9 mouse cellular contexts compared by ENCODE assay signal in the genomic region with DNA sequence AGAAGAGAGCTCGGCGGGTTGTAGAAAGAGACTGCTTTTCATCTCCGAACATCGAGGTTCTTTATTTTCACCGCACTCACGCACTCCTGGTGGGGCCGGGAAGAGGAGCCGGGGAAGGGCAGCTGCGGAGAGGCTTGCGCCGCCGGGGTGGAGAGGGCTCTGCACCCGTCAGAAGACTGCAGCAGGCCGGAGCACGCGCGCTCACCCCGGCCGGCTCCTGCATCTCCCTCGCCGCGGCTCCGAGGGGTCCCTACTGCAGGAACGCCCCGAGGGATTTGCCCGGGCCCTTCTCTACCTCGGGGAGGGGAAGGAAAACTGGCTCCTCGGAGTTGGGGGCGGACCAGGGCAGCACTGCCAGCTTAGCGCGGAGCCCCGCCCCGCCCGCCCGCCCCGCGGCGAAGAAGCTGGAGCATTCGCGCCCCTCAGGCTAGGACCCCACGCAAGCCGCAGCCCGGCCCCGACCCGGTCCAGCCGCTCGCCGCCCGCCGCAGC. TPM values are rescaled to one million over a fixed set of nuclear protein-coding genes. Genes with fewer than 3 reads are reported as not detected.
DNase-seq lines count a peak whose midpoint lies in the region; ATAC-seq lines count a peak whose summit lies in the region.
"Had no signal": no experiment of that assay in that cellular context is flagged by ENCODE, and none has a peak within 500 bp of the region (broad histone marks: within the 10 kb centered on the region; RNA-seq: fewer than 3 reads in every experiment).

No protein-coding gene starts in this region.

- H3K9ac ChIP-seq in forebrain, embryonic 13.5 days, result peak overlapping the region; percentile 98
- H3K9ac ChIP-seq in neural tube, embryonic 14.5 days (replicated peaks; ENCODE audit: low read depth, low read length), result peak overlapping the region; percentile 98

- peaks cover 26% of the 10 kb centered on the region for H3K27me3 ChIP-seq in forebrain, embryonic 13.5 days
- H3K27me3 ChIP-seq in neural tube, embryonic 14.5 days (ENCODE audit: control insufficient read depth, insufficient read depth, low read length), result no peaks in the 10 kb centered on the region; the same call in 1 of the 2 replicates

- DNase-seq in kidney, postnatal 4 days, result peak; percentile 10 to 22
- DNase-seq in kidney, postnatal 10 days, result no peak
- DNase-seq in cerebellum, adult 8-10 months, result peak; percentile 71
- peak; percentile 45 to 62 for DNase-seq in left cerebral cortex, postnatal 25 days (ENCODE audit: low spot score in 2 of 2)
- DNase-seq in ovary, postnatal 36 days (ENCODE audit: low spot score), result no peak
- DNase-seq in spleen, postnatal 4 days (ENCODE audit: low spot score in 2 of 2), result no peak

- peak overlapping the region; percentile 77 for H3K4me2 ChIP-seq in forebrain, embryonic 13.5 days
- peak overlapping the region; percentile 51 for H3K4me2 ChIP-seq in neural tube, embryonic 14.5 days (ENCODE audit: low read depth, low read length)

- ATAC-seq in forebrain, embryonic 13.5 days, result peak; percentile 25
- ATAC-seq in neural tube, embryonic 14.5 days (ENCODE audit: low read depth), result peak; percentile 10; the same call in 1 of the 2 replicates

- H3K4me3 ChIP-seq in forebrain, embryonic 13.5 days, result peak overlapping the region; percentile 85
- peak overlapping the region; percentile 79 for H3K4me3 ChIP-seq in neural tube, embryonic 14.5 days (ENCODE audit: low read depth, low read length)

- peak overlapping the region; percentile 99 for H3K27ac ChIP-seq in forebrain, embryonic 13.5 days
- peak overlapping the region; percentile 99 for H3K27ac ChIP-seq in neural tube, embryonic 14.5 days (ENCODE audit: low read depth, low read length)

- H3K36me3 ChIP-seq in forebrain, embryonic 13.5 days (ENCODE audit: poor library complexity, severe bottlenecking), result peaks cover 11% of the 10 kb centered on the region; the same call in 1 of the 2 replicates
- H3K36me3 ChIP-seq in neural tube, embryonic 14.5 days (ENCODE audit: control insufficient read depth, insufficient read depth, low read length), result 0 out of 2 replicates have a peak, but pooled peaks cover 4% of the 10 kb centered on the region

- H3K4me1 ChIP-seq in forebrain, embryonic 13.5 days, result peaks cover 72% of the 10 kb centered on the region
- H3K4me1 ChIP-seq in neural tube, embryonic 14.5 days (ENCODE audit: control insufficient read depth, insufficient read depth, low read length), result peaks cover 58% of the 10 kb centered on the region

- no peaks in the 10 kb centered on the region for H3K9me3 ChIP-seq in forebrain, embryonic 13.5 days (replicated peaks)
- no peaks in the 10 kb centered on the region for H3K9me3 ChIP-seq in neural tube, embryonic 14.5 days (ENCODE audit: control insufficient read depth, low read length)

- WGBS in forebrain, embryonic 13.5 days, result 0% methylated on average over 49 of the region's 50 CpGs
- 0% methylated on average over 42 of the region's 50 CpGs for WGBS in neural tube, embryonic 14.5 days

- intact Hi-C loops in left cerebral cortex, postnatal 25 days (cut with DNase I), result loop anchor here (1.0 kb wide), 1 partner anchor 68 kb away; no protein-coding TSS in a partner anchor

RNA-seq across cellular contexts. Expression of a gene that starts 27.2 kb away (rescaled TPM):
- 25.3 and 33.1 TPM in 2 replicates for polyA plus RNA-seq in forebrain, embryonic 13.5 days (2015; fragmentation: Nextera tagmentation; extraction: Ambion mirVana)
- 10 to 100 TPM; 60.6 to 62.8 TPM for total RNA-seq in left cerebral cortex, postnatal 25 days (2021)
- polyA plus RNA-seq in neural tube, embryonic 14.5 days (2014; fragmentation: Nextera tagmentation; extraction: Ambion mirVana), result 49.2 and 61.0 TPM in 2 replicates

RNA-seq across cellular contexts. Expression of a gene that starts 35.2 kb away (rescaled TPM):
- 0.14 and 0.25 TPM in 2 replicates for polyA plus RNA-seq in forebrain, embryonic 13.5 days (2015; fragmentation: Nextera tagmentation; extraction: Ambion mirVana)
- total RNA-seq in left cerebral cortex, postnatal 25 days (2021), result not detected
- polyA plus RNA-seq in neural tube, embryonic 14.5 days (2014; fragmentation: Nextera tagmentation; extraction: Ambion mirVana), result 0.15 and 0.31 TPM in 2 replicates
- total RNA-seq: liver, adult 2 months had no signal
- polyA plus RNA-seq: liver, adult 2 months had no signal

Comparison
In these comparisons a context has a peak if more than half of its experiments do, and no peak if none do; other contexts are left out.
1. DNase-seq: peak in kidney, postnatal 4 days (2 of 2), cerebellum, adult 8-10 months (single experiment) and left cerebral cortex, postnatal 25 days (2 of 2); none in kidney, postnatal 10 days (single experiment), ovary, postnatal 36 days (single experiment) and spleen, postnatal 4 days (0 of 2).